Mouse (Mus musculus): ENCODE measurements at regions not wholly inside any gene's neighbourhood (a gene's known extent, or its start where the extent isn't known, plus 50 kb on each side); places are given as distances from the start of the nearest gene placed in this dataset.

DNA sequence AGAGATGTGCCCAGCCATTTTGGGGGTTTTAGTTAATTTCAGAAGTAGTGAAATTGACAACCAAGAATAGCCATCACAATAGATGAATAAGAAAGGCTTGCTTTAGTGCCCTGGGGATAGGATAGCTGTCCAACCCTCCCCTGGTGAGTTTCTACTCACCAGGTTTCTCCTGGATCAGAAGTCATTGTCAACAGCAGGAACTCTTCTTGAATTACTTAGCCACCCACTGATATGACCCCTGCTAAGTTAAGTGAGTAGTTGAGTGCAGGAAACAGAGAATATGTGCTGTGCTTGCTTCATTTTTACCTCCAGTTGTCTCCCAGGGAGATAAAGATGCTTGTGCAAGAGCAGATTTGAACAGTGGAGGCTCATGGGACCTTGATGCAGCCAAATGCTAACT lies 183.3 kb downstream of the Faxc start:
- Histone ChIP-seq H3K9me3 (replicated peaks; ENCODE audit: insufficient read depth, low read length) (no peaks in the 10 kb centered on the region), H3K4me3 (ENCODE audit: control insufficient read depth in 1 of 2, insufficient read depth in 1 of 2, low read depth in 2 of 2, low read length in 2 of 2) (no peak overlapping the region), H3K27me3 (ENCODE audit: control insufficient read depth in 1 of 2, insufficient read depth in 2 of 2, low read length in 2 of 2) (no peaks in the 10 kb centered on the region), H3K27ac (ENCODE audit: control insufficient read depth, low read depth, low read length) (no peak overlapping the region), H3K79me2 (ENCODE audit: control insufficient read depth, insufficient read depth, low read length, poor library complexity) (no peaks in the 10 kb centered on the region), H3K9ac (ENCODE audit: control insufficient read depth, low read depth, low read length, poor library complexity, severe bottlenecking) (no peak overlapping the region), H3K36me3 (ENCODE audit: control insufficient read depth in 1 of 2, insufficient read depth in 2 of 2, low read length in 2 of 2) (no peaks in the 10 kb centered on the region), H3K4me1 (ENCODE audit: control insufficient read depth in 1 of 2, insufficient read depth in 2 of 2, low read length in 2 of 2) (no peaks in the 10 kb centered on the region)
- no peak for DNase-seq (ENCODE audit: low read depth, low spot score)
- TF ChIP-seq POLR2A (IDR thresholded peaks at IDR 0.05; ENCODE audit: control insufficient read depth in 1 of 2, insufficient read depth in 1 of 2, low read depth in 1 of 2, low read length in 2 of 2, poor library complexity in 1 of 2) (no peak), TBP (IDR thresholded peaks at IDR 0.05; ENCODE audit: low read depth, low read length) (no peak), MAZ (IDR thresholded peaks at IDR 0.05; ENCODE audit: low read depth, low read length) (no peak), MXI1 (IDR thresholded peaks at IDR 0.05; ENCODE audit: low read depth, low read length) (no peak), MAX (IDR thresholded peaks at IDR 0.05; ENCODE audit: low read length) (no peak), CHD2 (IDR thresholded peaks at IDR 0.05; ENCODE audit: low read length) (no peak), NELFE (IDR thresholded peaks at IDR 0.05; ENCODE audit: low read depth, low read length) (no peak), HCFC1 (IDR thresholded peaks at IDR 0.05; ENCODE audit: low read depth, low read length) (no peak), SMC3 (IDR thresholded peaks at IDR 0.05; ENCODE audit: low read depth, low read length) (no peak)

- no peak overlapping the region for H3K9ac ChIP-seq (ENCODE audit: control insufficient read depth, low read depth, low read length, poor library complexity, severe bottlenecking)
- DNase-seq (ENCODE audit: low read depth, low spot score) = no peak
- TF ChIP-seq TAL1 (IDR thresholded peaks at IDR 0.05; ENCODE audit: low read length) (no peak), RCOR1 (IDR thresholded peaks at IDR 0.05; ENCODE audit: low read depth, low read length) (no peak), EP300 (IDR thresholded peaks at IDR 0.05; ENCODE audit: low read depth in 1 of 2, low read length in 2 of 2) (no peak), NELFE (IDR thresholded peaks at IDR 0.05; ENCODE audit: low read depth, low read length) (no peak), ZNF384 (IDR thresholded peaks at IDR 0.05; ENCODE audit: low read depth, low read length) (no peak), RAD21 (IDR thresholded peaks at IDR 0.05; ENCODE audit: low read depth, low read length) (no peak), ZC3H11A (IDR thresholded peaks at IDR 0.05; ENCODE audit: low read depth, low read length) (no peak), MXI1 (IDR thresholded peaks at IDR 0.05; ENCODE audit: low read depth, low read length) (no peak), MYB (IDR thresholded peaks at IDR 0.05; ENCODE audit: low read depth, low read length) (no peak), NRF1 (IDR thresholded peaks at IDR 0.05; ENCODE audit: insufficient read depth, low read depth, low read length, poor library complexity, severe bottlenecking) (no peak), ZKSCAN1 (IDR thresholded peaks at IDR 0.05; ENCODE audit: low read depth, low read length) (no peak), MAFK (IDR thresholded peaks at IDR 0.05; ENCODE audit: borderline replicate concordance, low read depth, low read length) (no peak), E2F4 (IDR thresholded peaks at IDR 0.05; ENCODE audit: borderline replicate concordance, low read depth, low read length) (no peak), BHLHE40 (IDR thresholded peaks at IDR 0.05; ENCODE audit: borderline replicate concordance, low read depth, low read length) (no peak), MAZ (IDR thresholded peaks at IDR 0.05; ENCODE audit: low read depth, low read length) (no peak), SMC3 (IDR thresholded peaks at IDR 0.05; ENCODE audit: low read depth, low read length) (no peak), HCFC1 (IDR thresholded peaks at IDR 0.05; ENCODE audit: low read depth, low read length) (no peak), GATA1 (IDR thresholded peaks at IDR 0.05; ENCODE audit: low read depth, low read length) (no peak)
- no peak overlapping the region for H3K27ac ChIP-seq (ENCODE audit: control insufficient read depth, low read depth, low read length)
- H3K9me3 ChIP-seq (replicated peaks; ENCODE audit: insufficient read depth, low read length) = no peaks in the 10 kb centered on the region
- no peaks in the 10 kb centered on the region for H3K4me1 ChIP-seq (ENCODE audit: control insufficient read depth in 1 of 2, insufficient read depth in 2 of 2, low read length in 2 of 2)
- H3K4me3 ChIP-seq (ENCODE audit: control insufficient read depth in 1 of 2, insufficient read depth in 1 of 2, low read depth in 2 of 2, low read length in 2 of 2) = no peak overlapping the region
- no peaks in the 10 kb centered on the region for H3K27me3 ChIP-seq (ENCODE audit: control insufficient read depth in 1 of 2, insufficient read depth in 2 of 2, low read length in 2 of 2)
- no peaks in the 10 kb centered on the region for H3K36me3 ChIP-seq (ENCODE audit: control insufficient read depth in 1 of 2, insufficient read depth in 2 of 2, low read length in 2 of 2)
- H3K79me2 ChIP-seq (ENCODE audit: control insufficient read depth, insufficient read depth, low read length, poor library complexity) = no peaks in the 10 kb centered on the region
These were observed 188.7 kb downstream of the Faxc start for GRCm38 (mm10) chr4:22119877-22120276.

Measured in MEL (cell line).